Mouse (Mus musculus): Measurements from ENCODE around the gene Slc39a11.

The Slc39a11 gene

DNA sequence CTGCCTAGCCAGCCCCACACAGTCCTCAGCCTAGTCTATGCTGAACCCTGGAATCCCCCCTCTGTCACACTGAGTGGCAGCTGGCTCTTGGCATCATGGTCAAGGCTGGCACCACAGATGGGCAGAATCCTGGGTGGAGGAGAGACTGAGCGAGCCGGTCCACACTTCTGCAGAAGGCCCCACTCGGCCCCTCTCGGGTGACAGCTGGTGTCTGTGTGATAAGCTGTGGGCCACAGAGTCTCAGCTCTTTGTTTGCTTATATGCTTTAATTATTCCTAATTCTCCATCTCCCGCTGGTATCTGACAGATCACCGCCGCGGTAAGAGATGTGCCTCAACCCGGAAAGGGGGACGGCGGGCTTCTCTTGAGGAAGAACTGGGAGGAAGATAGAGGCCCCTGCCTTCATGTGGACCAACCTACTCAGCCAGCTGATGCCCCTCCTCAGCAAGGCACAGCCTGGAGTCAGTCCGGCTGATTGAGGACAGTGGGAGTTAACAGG, 182.5 kb downstream of the Slc39a11 start:
- no peak for DNase-seq (ENCODE audit: low spot score in 2 of 2)

DNA sequence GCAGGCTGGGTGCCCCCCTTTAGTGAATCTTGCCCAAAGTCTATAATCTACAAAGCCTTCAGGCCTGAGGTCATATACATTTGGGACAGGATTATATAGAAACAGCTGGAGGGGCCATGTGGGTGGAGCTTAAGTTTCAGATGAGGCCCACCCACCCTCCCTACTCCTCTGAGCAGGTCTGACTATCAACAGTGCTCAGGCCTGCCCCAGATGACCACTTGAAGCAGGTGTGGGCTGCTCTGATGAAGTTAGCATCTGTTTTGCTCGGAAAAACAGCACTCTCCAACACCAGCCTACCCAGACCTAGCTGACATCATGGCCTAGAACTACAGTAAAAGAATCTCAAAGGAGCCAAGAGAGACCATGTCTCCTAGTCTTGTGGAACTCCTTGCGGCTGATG, 189.8 kb downstream of the Slc39a11 start:
- no peak for DNase-seq (ENCODE audit: low spot score in 2 of 2)

DNA sequence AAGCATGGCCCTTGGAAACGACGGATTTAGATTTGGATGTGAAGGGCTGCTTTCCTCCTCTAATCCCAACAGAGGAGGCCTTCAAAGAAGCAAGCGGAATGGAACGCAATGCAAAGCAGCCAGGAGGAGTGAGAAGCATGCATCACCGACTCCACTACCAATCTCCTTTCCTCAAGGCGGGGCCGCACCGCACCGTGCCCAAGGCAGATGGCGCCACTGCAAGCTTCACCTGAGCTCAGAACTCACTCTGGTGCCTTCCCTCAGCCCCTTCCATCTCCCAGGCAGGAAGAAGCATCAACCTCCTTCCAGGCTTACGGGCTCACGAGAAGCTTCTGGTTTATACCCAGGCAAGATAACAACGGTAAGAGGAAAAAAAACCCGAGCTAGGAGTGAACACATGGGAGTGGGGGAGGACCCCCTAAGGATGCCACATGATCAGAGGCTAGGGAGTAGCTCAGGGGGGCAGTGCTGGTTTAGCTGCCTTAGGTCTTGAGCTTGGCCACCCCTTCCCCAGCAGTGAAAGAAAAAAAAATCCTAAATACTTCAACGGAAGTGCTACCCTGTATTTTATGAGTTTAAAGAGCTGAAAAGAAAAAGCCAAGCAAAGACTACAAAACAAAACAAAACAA, 191.2 kb downstream of the Slc39a11 start:
- no peak for DNase-seq (ENCODE audit: low spot score in 2 of 2)

DNA sequence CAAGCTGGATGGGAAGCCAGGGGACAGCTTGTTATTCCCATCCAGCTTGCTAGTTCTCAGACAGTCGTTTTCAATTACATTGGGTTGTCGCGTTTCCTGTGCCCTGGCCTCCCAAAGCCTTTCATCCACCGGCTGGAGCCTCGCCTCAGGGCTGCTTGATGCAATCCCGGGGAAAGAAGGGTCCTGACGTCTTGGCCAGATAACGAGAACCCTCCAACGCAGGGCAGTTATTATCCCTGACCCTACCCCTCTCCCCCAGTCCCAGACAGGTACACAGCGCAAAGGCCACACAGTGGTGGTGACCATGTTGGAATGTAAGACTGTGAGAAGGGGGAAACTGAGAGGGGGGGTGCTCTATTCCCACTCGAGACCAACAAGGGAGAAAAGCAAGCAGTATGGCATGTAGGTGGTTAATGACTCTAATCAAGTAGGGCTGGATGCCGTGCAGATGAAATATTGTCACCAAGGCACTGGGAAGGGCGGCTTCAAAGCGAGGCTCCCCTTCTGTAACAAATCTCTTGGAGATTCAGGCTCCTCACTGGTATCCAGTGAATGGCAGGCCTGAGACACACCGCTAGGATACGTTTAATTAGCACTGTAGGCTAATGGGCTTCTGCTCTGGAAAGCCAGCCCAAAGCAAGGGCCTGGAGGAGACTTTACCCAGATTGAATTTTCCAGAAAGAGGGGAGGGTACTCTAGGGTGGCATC, 196.9 kb downstream of the Slc39a11 start:
- no peak for DNase-seq (ENCODE audit: low spot score in 2 of 2)

DNA sequence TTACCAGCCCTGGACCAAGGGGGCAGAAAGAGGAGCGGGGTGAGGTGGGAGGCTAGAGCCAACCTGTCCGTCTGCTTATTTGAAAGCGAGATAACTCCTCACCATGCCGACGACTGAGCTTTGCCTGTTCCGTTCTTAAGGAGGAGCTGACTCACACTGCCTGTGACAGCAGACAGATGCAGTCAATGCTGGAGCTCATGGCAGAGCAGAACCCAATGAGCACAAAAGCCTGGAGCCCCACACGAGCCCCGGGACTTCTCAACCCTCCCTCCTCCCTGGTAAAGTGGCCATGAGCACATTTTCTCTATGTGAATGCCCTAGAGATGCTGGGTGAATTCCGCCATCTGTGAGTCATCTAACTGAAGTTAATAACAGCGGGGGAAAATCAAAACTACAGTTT, 198.6 kb downstream of the Slc39a11 start:
- DNase-seq (ENCODE audit: low spot score in 2 of 2) = peak in 1 of 2 experiments; percentile 33

DNA sequence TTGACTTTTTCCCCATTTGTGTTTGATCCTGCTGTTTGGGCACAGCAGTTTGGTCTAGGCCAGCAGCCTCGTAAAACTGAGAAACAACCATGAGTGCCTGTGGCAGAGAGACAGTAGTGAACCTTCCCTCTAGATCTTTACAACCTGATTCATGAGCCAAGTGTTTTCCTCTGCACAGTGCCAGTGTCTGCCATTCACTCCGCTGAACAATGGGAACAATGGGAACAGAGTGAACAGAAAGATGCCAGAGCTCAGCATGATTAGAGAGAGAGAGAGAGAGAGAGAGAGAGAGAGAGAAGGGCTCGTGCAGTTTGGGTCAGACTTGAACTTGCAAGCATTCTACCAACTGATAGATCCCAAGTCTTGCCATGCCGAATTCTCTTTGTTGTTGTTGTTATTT, 199.2 kb downstream of the Slc39a11 start:
- DNase-seq (ENCODE audit: low spot score in 2 of 2) = no peak

DNA sequence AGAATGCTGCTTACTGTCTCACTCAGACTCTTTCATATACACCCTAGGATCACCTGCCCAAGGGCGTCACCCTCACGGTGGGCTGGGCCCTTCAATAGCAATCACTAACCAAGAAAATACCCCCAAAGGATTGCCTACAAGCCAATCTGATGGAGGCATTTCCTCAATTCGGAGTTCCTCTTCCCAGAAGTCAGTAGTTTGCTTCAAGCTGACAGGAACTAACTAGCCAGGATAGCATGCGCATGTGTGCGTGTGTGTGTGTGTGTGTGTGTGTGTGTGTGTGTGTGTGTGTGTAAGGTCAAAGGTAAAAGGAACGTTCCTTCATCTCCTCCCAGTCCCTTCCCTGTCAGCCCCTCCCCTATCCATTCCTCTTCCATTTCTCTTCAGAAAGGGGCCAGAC, 199.9 kb downstream of the Slc39a11 start:
- DNase-seq (ENCODE audit: low spot score in 2 of 2) = no peak

DNA sequence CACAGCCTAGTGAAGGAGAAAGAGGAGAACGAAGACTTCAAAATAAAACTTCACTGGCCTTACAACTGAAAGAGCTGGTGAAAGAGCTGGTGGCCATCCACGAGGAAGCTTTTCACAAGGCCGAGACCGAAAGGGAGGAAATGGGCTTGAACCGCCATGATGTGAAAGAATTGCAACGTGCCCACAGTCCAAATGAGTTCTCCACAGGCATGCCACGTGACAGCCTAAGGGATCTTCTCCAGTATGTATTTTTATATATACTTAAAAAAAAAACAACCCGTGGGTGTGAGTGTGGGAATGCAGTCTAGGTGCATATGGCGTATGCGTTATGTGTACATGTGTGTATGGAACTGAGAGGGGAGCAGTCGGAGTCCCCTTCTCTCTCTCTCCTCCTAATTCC, 207.8 kb downstream of the Slc39a11 start:
- no peak for DNase-seq (ENCODE audit: low spot score in 2 of 2)

DNA sequence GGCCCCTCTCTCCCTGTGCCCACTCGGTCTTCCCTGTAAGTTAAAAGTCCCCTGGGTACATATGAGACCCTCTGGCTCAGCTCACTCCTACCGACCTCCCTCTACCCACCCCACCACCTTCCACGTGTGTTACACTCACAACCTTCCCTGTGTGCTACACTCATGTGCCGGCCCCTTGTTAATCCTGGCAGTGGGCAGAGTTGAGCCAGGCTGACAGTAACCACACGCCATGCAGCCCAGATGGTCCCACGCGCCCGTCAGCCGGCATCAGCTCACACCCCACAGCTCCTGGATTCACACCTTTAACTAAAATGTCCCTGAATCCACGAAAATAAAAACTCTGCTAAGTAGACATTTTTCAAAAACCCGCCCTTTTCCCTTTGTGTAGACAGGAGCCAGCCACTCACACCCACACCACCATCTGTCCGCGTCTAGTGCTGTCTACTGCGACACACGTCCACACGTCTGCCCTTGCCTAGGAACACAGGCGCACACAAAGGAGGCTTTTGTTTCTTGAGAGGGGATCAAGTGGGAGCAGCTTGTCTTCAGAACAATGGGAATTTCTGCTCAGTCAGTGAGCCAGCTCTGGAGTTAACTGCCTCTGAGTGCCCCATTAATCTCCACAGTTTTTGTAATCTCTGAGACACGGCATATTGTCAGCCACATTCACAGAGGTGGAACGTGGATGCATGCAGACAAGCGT, 210.4 kb downstream of the Slc39a11 start:
- DNase-seq (ENCODE audit: low spot score in 2 of 2) = peak; percentile 79 to 91

DNA sequence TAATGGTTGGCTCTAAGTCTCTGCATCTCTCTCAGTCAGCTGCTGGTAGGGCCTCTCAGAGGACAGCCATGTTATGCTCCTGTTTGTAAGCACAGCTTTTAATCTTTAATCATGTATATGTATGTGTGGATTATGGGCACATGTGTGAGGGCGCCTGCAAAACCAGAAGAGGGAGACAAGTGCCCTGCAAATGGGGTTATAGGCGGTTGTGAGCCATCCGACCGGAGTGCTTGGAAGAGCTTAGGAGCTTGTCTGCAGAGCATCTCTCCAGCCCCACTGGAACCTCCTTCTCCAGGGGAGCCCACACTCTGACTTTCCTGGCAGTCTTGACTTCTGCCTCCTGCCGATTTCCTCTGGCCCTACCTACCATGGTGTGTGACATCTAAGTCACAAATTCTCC, 211.0 kb downstream of the Slc39a11 start:
- DNase-seq (ENCODE audit: low spot score in 2 of 2) = no peak

DNA sequence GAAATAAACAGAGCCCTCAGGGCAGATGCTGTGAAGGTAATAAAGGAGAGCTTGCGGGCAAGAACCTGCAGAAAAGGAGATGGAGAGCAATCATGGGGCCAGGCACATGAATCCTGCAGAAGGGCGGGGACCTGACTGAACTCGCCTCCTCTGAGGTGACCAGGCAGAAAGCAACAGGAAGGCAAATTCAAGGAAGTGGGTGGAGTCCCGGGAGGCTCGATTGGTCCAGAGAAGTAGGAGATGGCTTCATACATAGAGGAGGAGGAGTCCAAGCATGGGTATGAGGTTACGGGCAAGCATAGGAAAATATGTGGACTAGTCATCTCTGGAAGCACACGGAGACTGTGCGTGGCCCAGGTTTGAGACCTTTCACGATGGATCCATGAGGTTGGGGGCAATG, 212.5 kb downstream of the Slc39a11 start:
- no peak for DNase-seq (ENCODE audit: low spot score in 2 of 2)

DNA sequence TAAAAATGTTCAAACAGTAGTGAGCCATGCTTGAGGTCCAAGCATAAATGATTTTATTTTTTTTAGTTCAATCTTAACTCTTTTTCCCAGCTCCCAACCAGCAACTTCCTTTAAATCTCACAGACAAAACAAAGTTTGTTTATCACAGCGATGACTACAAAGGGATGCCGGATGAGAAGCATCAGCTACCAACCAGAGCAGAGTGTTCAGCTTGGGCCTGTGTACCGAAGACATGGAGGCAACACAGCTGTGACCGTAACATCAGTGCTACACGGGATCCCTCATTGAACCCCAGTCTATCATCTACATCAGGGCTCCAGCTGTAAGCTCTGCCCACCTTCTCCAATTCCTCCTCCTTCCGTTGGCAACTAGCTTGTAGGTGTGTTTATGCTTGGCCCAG, 213.6 kb downstream of the Slc39a11 start:
- no peak for DNase-seq (ENCODE audit: low spot score in 2 of 2)

DNA sequence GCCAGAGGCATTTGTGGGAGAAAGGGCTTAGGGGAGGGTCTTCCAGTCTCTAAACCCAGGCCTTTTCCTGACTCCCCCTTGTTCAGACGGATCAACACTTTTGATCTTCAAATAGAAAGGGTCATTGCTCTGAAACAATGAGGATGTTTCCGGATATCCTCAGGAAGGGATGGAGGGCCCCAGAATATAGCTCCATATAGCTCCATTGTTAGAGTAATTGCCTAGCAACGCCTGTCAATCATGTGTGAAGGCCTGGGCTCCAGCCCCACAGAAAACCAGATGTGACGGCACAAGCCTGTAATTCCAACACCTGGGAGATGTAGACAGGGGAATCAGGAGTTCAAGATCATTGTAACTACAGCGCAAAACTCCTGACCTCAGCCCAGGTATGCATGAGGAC, 214.2 kb downstream of the Slc39a11 start:
- DNase-seq (ENCODE audit: low spot score in 2 of 2) = no peak

DNA sequence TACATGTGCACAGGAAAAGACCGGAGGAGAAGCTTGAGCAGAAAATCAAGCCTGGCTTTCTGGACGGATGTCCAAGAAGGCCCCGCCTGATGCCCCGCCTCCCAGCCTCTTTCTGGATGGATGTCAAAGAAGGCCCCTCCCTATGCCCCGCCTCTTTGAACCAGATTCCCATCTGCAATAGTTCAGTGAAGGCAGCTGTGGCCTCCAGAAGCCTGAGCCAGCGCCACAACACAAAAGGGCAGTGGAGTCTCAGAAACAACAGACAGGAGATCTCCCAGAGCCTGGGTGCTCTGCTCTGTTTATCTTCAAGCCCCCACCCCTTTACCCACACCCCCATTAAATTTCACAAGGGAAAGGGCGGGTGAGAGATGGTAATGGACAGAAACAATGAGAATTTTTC, 218.7 kb downstream of the Slc39a11 start:
- DNase-seq (ENCODE audit: low spot score in 2 of 2) = no peak

DNA sequence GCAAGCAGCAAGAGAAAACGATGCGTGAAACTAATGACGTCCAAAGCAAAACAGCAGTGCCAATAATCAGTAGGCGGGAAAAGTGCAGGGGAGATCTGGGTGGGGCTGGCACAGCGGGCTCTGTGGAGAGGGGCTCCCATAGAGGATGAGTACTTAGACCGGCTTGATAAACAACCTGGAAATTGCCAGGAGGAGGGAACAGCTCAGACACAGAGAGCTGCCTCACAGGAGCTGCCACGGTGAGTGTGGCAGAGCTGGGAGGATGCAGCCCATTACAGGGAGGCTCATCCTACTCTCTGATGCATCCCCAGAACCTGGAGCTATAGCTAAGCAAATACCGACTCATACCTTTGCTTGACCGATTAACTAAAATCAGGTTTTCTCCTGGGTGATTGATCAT, 224.0 kb downstream of the Slc39a11 start:
- DNase-seq (ENCODE audit: low spot score in 2 of 2) = no peak

DNA sequence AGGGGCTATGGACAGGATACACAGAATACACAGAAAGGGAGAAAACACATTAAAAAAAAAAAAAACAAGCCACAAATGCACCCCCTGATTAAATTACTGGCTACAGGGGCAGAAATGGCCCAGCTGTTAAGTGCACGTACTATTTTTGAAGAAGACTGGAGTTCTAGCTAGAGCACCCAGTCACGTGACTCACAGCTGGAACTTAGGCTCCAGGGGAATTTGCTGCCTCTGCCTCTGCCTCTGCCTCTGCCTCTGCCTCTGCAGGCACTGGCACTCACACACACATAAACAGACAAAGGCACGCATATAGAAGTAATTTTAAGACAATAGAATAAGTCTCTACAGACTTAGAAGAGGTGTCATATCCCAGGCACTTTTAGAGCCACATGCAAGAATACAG, 224.4 kb downstream of the Slc39a11 start:
- no peak for DNase-seq (ENCODE audit: low spot score in 2 of 2)

DNA sequence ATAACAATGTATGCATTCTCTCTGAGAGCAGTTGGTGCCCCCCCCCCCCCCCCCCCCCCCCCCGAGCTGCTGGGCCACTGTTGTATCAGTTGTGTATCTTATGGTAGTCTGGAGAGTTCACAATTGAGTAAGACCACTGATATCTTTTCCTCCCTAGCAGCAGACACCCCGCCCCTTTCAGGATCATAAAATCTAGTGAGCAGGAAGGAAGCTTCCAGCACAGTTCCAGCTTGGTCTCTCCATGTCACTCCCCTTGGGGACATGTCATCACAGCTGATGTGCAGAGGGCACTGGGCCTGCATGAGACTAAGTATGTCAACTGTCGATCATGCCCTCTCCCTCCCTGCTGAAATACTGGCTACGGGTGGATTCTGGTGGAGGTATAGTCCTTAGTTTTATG, 225.1 kb downstream of the Slc39a11 start:
- DNase-seq (ENCODE audit: low spot score in 2 of 2) = no peak

DNA sequence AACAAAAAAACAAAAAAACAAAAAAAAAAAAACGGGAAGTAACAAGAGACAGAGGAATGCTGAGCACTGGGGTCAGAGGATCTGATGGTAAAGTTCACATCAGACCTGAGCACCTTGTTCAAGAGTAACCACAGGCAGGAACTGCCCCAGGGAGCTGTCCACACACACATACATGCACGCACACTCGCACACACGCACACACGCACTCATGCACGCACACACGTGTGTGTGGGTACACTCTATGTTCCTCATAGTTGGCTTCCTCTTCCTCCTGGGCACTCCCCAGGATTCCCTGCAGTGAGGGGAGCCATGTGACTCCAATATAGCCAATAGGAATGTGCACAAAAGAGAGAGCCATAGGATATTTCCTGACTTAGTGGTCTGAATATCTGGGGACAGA, 227.3 kb downstream of the Slc39a11 start:
- no peak for DNase-seq (ENCODE audit: low spot score in 2 of 2)

DNA sequence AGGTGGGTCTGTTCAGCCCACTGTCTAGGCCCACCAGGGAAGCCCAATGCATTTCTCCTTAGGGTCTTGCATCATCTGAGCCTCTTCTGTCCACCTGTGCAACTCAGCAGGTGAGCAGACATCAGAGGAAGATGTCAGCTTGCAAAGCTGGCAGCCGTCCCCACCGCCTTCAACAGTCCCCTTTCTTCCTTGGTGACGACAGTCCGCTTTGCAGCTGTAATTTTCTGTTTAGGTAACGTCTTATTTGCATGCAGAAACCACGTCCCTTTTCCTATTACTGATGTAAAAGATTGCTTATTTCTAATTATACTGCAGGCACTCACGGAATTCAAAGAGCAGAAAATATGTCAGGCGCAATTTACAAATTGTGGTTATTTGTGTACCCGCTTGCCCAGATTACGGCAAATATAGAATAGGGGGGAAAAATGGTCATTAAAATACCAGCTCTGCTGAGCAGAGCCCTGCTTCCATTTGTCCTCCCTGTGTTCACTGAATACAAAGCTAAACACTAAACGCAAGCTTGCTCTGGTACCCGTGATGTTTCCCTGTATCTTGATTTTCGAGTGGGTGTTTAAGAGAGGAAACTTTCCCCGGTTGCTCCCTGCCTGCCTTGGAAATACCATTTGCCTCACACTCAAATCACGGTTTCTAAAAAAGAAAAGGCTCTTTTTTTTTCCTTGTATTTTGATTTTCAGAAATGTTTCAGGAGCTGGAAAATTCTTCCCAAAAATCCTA, 230.8 kb downstream of the Slc39a11 start:
- DNase-seq (ENCODE audit: low spot score in 2 of 2) = peak in 1 of 2 experiments; percentile 65

DNA sequence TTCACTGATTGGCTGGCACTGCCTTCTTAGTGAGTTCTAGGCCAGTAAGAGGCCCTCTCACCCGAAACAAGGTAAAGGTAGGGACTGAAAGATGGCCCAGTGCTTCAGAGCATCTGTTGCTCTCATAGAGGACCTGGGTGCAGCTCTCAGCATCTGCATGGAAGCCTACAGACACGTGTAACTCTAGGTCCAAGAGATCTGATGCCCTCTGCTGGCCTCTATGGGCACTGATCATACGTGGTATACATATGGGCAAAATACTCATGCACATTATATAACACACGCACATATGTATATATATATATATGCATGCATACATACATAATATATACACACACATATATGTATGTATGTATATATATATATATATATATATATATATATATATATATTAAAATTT, 231.9 kb downstream of the Slc39a11 start:
- no peak for DNase-seq (ENCODE audit: low spot score in 2 of 2)

DNA sequence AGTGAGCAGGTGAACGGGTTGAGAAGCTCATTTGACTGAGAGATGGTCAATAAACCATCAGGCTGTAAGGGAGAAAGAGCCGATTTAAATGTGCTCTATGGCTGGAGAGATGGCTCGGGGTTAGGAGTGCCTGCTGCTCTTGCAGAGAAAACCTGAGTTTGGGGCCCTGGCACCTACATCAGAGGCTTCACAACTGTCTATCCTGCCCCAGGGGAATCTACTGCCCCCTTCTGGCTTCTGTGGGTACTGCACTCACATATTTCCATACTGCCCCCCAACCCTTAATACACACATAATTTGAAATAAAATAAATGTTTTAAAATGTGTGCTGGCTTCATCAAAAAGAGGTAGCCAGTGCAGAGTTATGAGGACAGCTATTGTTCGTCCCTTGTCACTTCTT, 237.3 kb downstream of the Slc39a11 start:
- no peak for DNase-seq (ENCODE audit: low spot score in 2 of 2)

DNA sequence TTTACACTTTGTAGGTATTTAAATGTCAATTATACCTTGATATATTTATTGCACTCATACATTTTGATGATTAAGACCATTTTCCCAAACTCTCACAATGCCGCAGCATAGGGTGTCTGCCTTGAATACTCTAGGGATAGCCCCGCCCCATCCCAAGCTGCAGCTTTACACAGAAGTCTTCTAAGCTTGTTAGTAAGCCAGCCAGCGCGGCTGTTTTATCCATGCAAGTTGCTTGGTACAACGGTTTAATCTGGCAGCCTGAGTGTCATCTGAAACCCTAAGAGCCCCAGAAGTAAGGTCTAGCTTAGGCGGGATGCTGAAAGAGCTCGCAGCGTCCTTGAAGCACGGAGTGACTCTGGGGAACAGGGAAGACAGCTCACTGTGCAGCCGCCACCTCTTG, 238.1 kb downstream of the Slc39a11 start:
- DNase-seq (ENCODE audit: low spot score in 2 of 2) = no peak

Measured in frontal cortex, postnatal 36 days (tissue).